Mouse (Mus musculus) CH12.LX (cell line): ENCODE results near the gene 1700021F05Rik.

Experiments used
- CTCF ChIP-seq, 2 experiments: IDR thresholded peaks in 1 of 2; conservative IDR thresholded peaks in 1 of 2; 2 replicates each; pipeline ENCODE4 v1.5.1; 2011 to 2012; ENCODE audit warnings: low read depth in 2 of 2, low read length in 2 of 2, improper control_type of control experiment in 1 of 2, inconsistent platforms in 1 of 2, mild to moderate bottlenecking in 1 of 2, moderate library complexity in 1 of 2
- E2F4 ChIP-seq: IDR thresholded peaks from 2 replicates; pipeline ENCODE4 v1.6.1; 2011; ENCODE audit warnings: low read depth, low read length, improper control_type of control experiment; ENCODE audit not compliant: insufficient replicate concordance
- ELF1 ChIP-seq: IDR thresholded peaks from 2 replicates; pipeline ENCODE4 v1.6.1; 2014; ENCODE audit warnings: low read depth, mild to moderate bottlenecking, inconsistent platforms, low read length, improper control_type of control experiment
- HCFC1 ChIP-seq: IDR thresholded peaks from 2 replicates; pipeline ENCODE4 v1.6.1; 2012; ENCODE audit warnings: low read depth, mild to moderate bottlenecking, inconsistent platforms, low read length, improper control_type of control experiment
- MAFK ChIP-seq: IDR thresholded peaks from 2 replicates; pipeline ENCODE4 v1.6.1; 2011; ENCODE audit warnings: low read length, improper control_type of control experiment; ENCODE audit not compliant: insufficient replicate concordance
- MXI1 ChIP-seq: IDR thresholded peaks from 2 replicates; pipeline ENCODE4 v1.6.1; 2011; ENCODE audit warnings: mild to moderate bottlenecking, low read depth, low read length, improper control_type of control experiment
- MYC ChIP-seq: IDR thresholded peaks from 2 replicates; pipeline ENCODE4 v1.6.1; 2011; ENCODE audit warnings: low read depth, mild to moderate bottlenecking, improper control_type of control experiment, low read length
- POLR2A ChIP-seq: IDR thresholded peaks from 2 replicates; pipeline ENCODE4 v1.6.1; 2011; ENCODE audit warnings: low read depth, mild to moderate bottlenecking, improper control_type of control experiment, low read length
- TBP ChIP-seq: conservative IDR thresholded peaks from 2 replicates; pipeline ENCODE4 v1.6.1; 2011; ENCODE audit warnings: low read depth, low read length, improper control_type of control experiment
- TCF12 ChIP-seq: IDR thresholded peaks from 2 replicates; pipeline ENCODE4 v1.6.1; 2014; ENCODE audit warnings: low read depth, mild to moderate bottlenecking, inconsistent platforms, low read length, improper control_type of control experiment

- TF ChIP-seq POLR2A (peak; percentile 59), MAFK (no peak), TBP (no peak), MYC (no peak), CTCF (conservative IDR thresholded peaks at IDR 0.05 in 1 of 2, IDR thresholded peaks at IDR 0.05 in 1 of 2; ENCODE audit: low read depth in 2 of 2, low read length in 2 of 2) (no peak), HCFC1 (no peak), MXI1 (peak; percentile 49), E2F4 (no peak), ELF1 (no peak), TCF12 (0 out of 2 replicates have a peak, but pooled peaks have one; percentile 35)
Measured at GRCm38 (mm10) chr10:43580649-43581078, 39.9 kb upstream of the 1700021F05Rik start.
